Mouse (Mus musculus): ENCODE results near the gene Garnl3. TPM values are rescaled to one million over a fixed set of nuclear protein-coding genes. Genes with fewer than 3 reads are reported as not detected.

Gene Garnl3
- polyA plus RNA-seq, 1 experiment, result 46.5 TPM

GRCm38 (mm10) chr2:32966184-32966688 is 165.2 kb downstream of the Garnl3 start:
- Histone ChIP-seq H3K36me3 (ENCODE audit: control insufficient read depth, insufficient read depth, low read length) (no peaks in the 10 kb centered on the region), H3K4me1 (ENCODE audit: control insufficient read depth, insufficient read depth, low read length) (peaks cover 21% of the 10 kb centered on the region), H3K27me3 (ENCODE audit: control insufficient read depth, insufficient read depth, low read length) (no peaks in the 10 kb centered on the region), H3K4me3 (ENCODE audit: control insufficient read depth, low read depth, low read length) (peak overlapping the region; percentile 96), H3K27ac (ENCODE audit: control insufficient read depth, insufficient read depth, low read depth, low read length) (peak overlapping the region; percentile 89)
- TF ChIP-seq CTCF (IDR thresholded peaks at IDR 0.05; ENCODE audit: control insufficient read depth, insufficient read depth, insufficient replicate concordance, low read depth, low read length), result no peak
- no peak for TF ChIP-seq POLR2A (IDR thresholded peaks at IDR 0.05; ENCODE audit: control insufficient read depth, low read depth, low read length)

- H3K4me1 ChIP-seq (ENCODE audit: control insufficient read depth, insufficient read depth, low read length), result peaks cover 25% of the 10 kb centered on the region
Measured at GRCm38 (mm10) chr2:32965511-32966183, 165.8 kb downstream of the Garnl3 start.

GRCm38 (mm10) chr2:32964659-32965457 is 166.6 kb downstream of the Garnl3 start:
- Histone ChIP-seq H3K4me1 (ENCODE audit: control insufficient read depth, insufficient read depth, low read length) (peaks cover 25% of the 10 kb centered on the region), H3K4me3 (ENCODE audit: control insufficient read depth, low read depth, low read length) (no peak overlapping the region), H3K36me3 (ENCODE audit: control insufficient read depth, insufficient read depth, low read length) (no peaks in the 10 kb centered on the region), H3K27me3 (ENCODE audit: control insufficient read depth, insufficient read depth, low read length) (no peaks in the 10 kb centered on the region), H3K27ac (ENCODE audit: control insufficient read depth, insufficient read depth, low read depth, low read length) (no peak overlapping the region)
- TF ChIP-seq CTCF (IDR thresholded peaks at IDR 0.05; ENCODE audit: control insufficient read depth, insufficient read depth, insufficient replicate concordance, low read depth, low read length) (no peak), POLR2A (IDR thresholded peaks at IDR 0.05; ENCODE audit: control insufficient read depth, low read depth, low read length) (no peak)

More at GRCm38 (mm10) chr2:32965511-32966183, 165.8 kb downstream of the Garnl3 start:
- no peak overlapping the region for H3K4me3 ChIP-seq (ENCODE audit: control insufficient read depth, low read depth, low read length)
- H3K27ac ChIP-seq (ENCODE audit: control insufficient read depth, insufficient read depth, low read depth, low read length), result no peak overlapping the region
- no peaks in the 10 kb centered on the region for H3K27me3 ChIP-seq (ENCODE audit: control insufficient read depth, insufficient read depth, low read length)
- H3K36me3 ChIP-seq (ENCODE audit: control insufficient read depth, insufficient read depth, low read length), result no peaks in the 10 kb centered on the region
- TF ChIP-seq CTCF (IDR thresholded peaks at IDR 0.05; ENCODE audit: control insufficient read depth, insufficient read depth, insufficient replicate concordance, low read depth, low read length), result no peak
- TF ChIP-seq POLR2A (IDR thresholded peaks at IDR 0.05; ENCODE audit: control insufficient read depth, low read depth, low read length), result no peak

GRCm38 (mm10) chr2:32963981-32964380 is 167.5 kb downstream of the Garnl3 start:
- no peaks in the 10 kb centered on the region for H3K36me3 ChIP-seq (ENCODE audit: control insufficient read depth, insufficient read depth, low read length)
- TF ChIP-seq POLR2A (IDR thresholded peaks at IDR 0.05; ENCODE audit: control insufficient read depth, low read depth, low read length) (no peak), CTCF (IDR thresholded peaks at IDR 0.05; ENCODE audit: control insufficient read depth, insufficient read depth, insufficient replicate concordance, low read depth, low read length) (no peak)

GRCm38 (mm10) chr2:32963544-32963943 is 167.9 kb downstream of the Garnl3 start:
- peaks cover 25% of the 10 kb centered on the region for H3K4me1 ChIP-seq (ENCODE audit: control insufficient read depth, insufficient read depth, low read length)
- H3K36me3 ChIP-seq (ENCODE audit: control insufficient read depth, insufficient read depth, low read length), result no peaks in the 10 kb centered on the region
- no peak overlapping the region for H3K27ac ChIP-seq (ENCODE audit: control insufficient read depth, insufficient read depth, low read depth, low read length)
- no peaks in the 10 kb centered on the region for H3K27me3 ChIP-seq (ENCODE audit: control insufficient read depth, insufficient read depth, low read length)
- no peak overlapping the region for H3K4me3 ChIP-seq (ENCODE audit: control insufficient read depth, low read depth, low read length)
- TF ChIP-seq POLR2A (IDR thresholded peaks at IDR 0.05; ENCODE audit: control insufficient read depth, low read depth, low read length), result no peak
- TF ChIP-seq CTCF (IDR thresholded peaks at IDR 0.05; ENCODE audit: control insufficient read depth, insufficient read depth, insufficient replicate concordance, low read depth, low read length), result no peak

More at GRCm38 (mm10) chr2:32963981-32964380, 167.5 kb downstream of the Garnl3 start:
- H3K4me1 ChIP-seq (ENCODE audit: control insufficient read depth, insufficient read depth, low read length), result peaks cover 25% of the 10 kb centered on the region
- no peak overlapping the region for H3K4me3 ChIP-seq (ENCODE audit: control insufficient read depth, low read depth, low read length)
- no peaks in the 10 kb centered on the region for H3K27me3 ChIP-seq (ENCODE audit: control insufficient read depth, insufficient read depth, low read length)
- H3K27ac ChIP-seq (ENCODE audit: control insufficient read depth, insufficient read depth, low read depth, low read length), result no peak overlapping the region

GRCm38 (mm10) chr2:32962875-32963220 is 168.6 kb downstream of the Garnl3 start:
- TF ChIP-seq POLR2A (IDR thresholded peaks at IDR 0.05; ENCODE audit: control insufficient read depth, low read depth, low read length) (no peak), CTCF (IDR thresholded peaks at IDR 0.05; ENCODE audit: control insufficient read depth, insufficient read depth, insufficient replicate concordance, low read depth, low read length) (no peak)
- Histone ChIP-seq H3K4me1 (ENCODE audit: control insufficient read depth, insufficient read depth, low read length) (peaks cover 24% of the 10 kb centered on the region), H3K27me3 (ENCODE audit: control insufficient read depth, insufficient read depth, low read length) (no peaks in the 10 kb centered on the region), H3K36me3 (ENCODE audit: control insufficient read depth, insufficient read depth, low read length) (no peaks in the 10 kb centered on the region), H3K27ac (ENCODE audit: control insufficient read depth, insufficient read depth, low read depth, low read length) (no peak overlapping the region), H3K4me3 (ENCODE audit: control insufficient read depth, low read depth, low read length) (no peak overlapping the region)
